Mouse (Mus musculus) thymus, adult 2 months (tissue): ENCODE measurements around the gene Fap.

Experiments
- CTCF ChIP-seq: fragments of 200-500 bp; IDR thresholded peaks from 2 replicates; pipeline ENCODE4 v1.5.1; 2012; ENCODE audit warnings: mild to moderate bottlenecking, control low read depth, low read length, moderate library complexity, borderline replicate concordance; ENCODE audit not compliant: control insufficient read depth, poor library complexity, insufficient read depth; ENCODE audit errors: extremely low read depth
- POLR2A ChIP-seq: fragments of 200-500 bp; IDR thresholded peaks from 2 replicates; pipeline ENCODE4 v1.6.1; 2012; ENCODE audit warnings: mild to moderate bottlenecking, low read length, control low read depth, moderate library complexity; ENCODE audit not compliant: control insufficient read depth, poor library complexity, insufficient read depth; ENCODE audit errors: extremely low read depth

- no peak for TF ChIP-seq CTCF
- no peak for TF ChIP-seq POLR2A
Measured at GRCm38 (mm10) chr2:62517790-62518189, 56.1 kb downstream of the Fap start.
